Mouse (Mus musculus) ovary, adult 10 weeks (tissue): ENCODE results near the gene Atp13a3. TPM values are rescaled to one million over a fixed set of nuclear protein-coding genes. Genes with fewer than 3 reads are reported as not detected.

ENCODE experiments used
- polyA plus RNA-seq: library from polyadenylated mRNA; stranded (reverse); fragments of 350-450 nt; fragmentation: Illumina TruSeq; extraction: RNeasy Lipid Tissue Mini Kit (QIAGEN cat#74804); gene quantifications from one replicate; pipeline ENCODE4 v1.2.3, GENCODE M21; 2014

Atp13a3 gene
- 141 TPM for polyA plus RNA-seq

GRCm38 (mm10) chr16:30405925-30406670 is at the start of gene Atp13a3:
Atp13a3 (minus strand) TSS chr16:30405975.

DNA sequence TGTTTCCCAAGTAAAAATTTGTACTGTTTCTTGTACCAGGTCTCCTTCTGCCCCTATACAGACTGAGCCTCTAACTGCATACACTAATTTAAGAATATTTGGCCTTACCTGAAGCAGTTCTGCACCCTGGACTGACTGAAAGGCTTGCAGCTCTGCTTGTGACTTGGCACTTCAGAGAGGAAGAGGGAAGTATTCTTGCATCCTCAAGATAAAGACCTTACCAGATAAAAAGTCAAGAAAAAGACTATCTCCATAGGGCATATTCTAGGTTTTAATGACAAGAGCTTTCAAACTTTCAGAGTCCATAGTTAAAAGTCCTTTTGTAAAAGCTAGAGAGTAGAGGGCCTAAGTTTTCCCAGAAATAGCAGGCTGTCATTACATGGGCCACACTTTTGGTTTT is 95.1 kb downstream of the Atp13a3 start, which contains the start of gene Gp5:
TSS of gene Gp5 (minus strand) at position 133 of the 400 bp plus-strand sequence.

DNA sequence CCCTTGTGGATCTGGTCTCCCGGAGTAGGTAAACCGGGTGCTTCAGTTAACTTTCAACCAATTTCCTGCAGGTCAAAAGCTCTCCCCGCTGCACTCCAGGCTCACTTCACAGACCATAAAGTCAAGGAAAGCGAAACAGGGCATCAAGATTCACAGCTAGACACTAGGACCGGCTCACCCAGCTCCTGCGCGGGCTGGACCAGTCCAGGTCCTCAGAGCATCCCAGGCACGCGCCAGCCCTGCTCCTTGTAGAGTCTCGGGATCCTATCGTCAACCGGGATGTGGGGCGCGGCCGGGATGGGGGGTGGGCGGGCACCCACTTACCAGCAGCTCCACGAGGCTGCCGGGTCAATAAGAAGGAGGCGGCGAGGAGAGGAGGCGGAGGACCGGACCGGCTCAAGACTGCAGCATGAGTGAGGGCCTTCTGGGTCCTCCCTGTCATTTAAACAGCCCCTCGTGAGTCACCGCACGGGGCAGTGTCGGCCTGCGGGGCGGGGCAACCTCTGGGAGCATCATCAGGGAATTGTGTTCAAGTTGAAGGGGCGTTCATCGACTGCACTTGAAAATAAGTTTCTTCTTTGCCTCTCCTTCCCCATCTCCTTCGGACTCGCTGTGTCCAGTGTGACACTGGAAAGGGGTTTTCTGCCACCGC is 122.8 kb downstream of the Atp13a3 start, which contains the start of gene Lrrc15:
TSS of gene Lrrc15 (minus strand) at position 413 of the 652 bp plus-strand sequence.

DNA sequence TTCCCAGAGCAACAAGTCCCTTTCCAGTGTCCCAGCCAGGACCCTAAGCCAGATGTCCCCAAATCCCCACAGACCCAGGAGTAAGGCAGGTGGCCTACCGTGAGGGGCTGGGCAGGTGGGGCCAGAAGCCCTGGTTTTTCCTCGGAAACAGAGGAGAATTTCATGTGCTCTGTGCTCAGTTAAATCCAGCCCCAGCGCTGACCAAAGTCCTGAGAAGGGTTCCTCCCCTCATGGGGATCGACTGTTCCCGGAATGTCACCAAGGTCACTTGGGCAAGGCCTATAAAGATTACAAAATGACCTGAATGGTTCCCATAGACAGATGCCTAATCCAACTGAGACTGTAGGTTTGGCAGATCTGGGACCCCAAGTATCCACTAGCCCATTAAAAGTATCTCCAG is 138.4 kb downstream of the Atp13a3 start, which contains the start of gene Cpn2:
TSS of gene Cpn2 (minus strand) at position 141 of the 400 bp plus-strand sequence.

Other genes starting within 250 kb of the Atp13a3 start
- not detected for gene Cpn2, start 138.5 kb downstream of the Atp13a3 start, polyA plus RNA-seq
- 0.09 TPM for gene Lrrc15, start 122.7 kb downstream of the Atp13a3 start, polyA plus RNA-seq
- gene Gp5, start 95.2 kb downstream of the Atp13a3 start, polyA plus RNA-seq = not detected
- gene Tmem44, start 144.9 kb upstream of the Atp13a3 start, polyA plus RNA-seq = 1.8 TPM
- 22.7 TPM for gene Lsg1, start 181.6 kb upstream of the Atp13a3 start, polyA plus RNA-seq
- gene Fam43a, start 193.7 kb upstream of the Atp13a3 start, polyA plus RNA-seq = 9.4 TPM